Mouse (Mus musculus) kidney, embryonic 14.5 days (tissue): ENCODE measurements around the gene Usp39. TPM values are rescaled to one million over a fixed set of nuclear protein-coding genes. Genes with fewer than 3 reads are reported as not detected.

Source experiments
- ATAC-seq: fragments of 200-750 bp; cut with Nextera tagmentation; 2 replicates; pipeline ENCODE4 v1.8.0; 2017; ENCODE audit warnings: moderate number of reproducible peaks, mild to moderate bottlenecking, moderate TSS enrichment, moderate library complexity; ENCODE audit not compliant: low FRiP score, low TSS enrichment
- H3K27ac ChIP-seq: fragments of 300-500 bp; sonication (generic); 2 replicates; pipeline ENCODE4 v1.5.1; 2014; ENCODE audit warnings: low read depth, mild to moderate bottlenecking, low read length, moderate library complexity, mixed read lengths
- H3K27me3 ChIP-seq: fragments of 300-500 bp; sonication (generic); 2 replicates; pipeline ENCODE4 v1.6.1; 2014; ENCODE audit warnings: mild to moderate bottlenecking, low read length; ENCODE audit not compliant: control insufficient read depth, insufficient read depth
- H3K36me3 ChIP-seq: fragments of 300-500 bp; sonication (generic); 2 replicates; pipeline ENCODE4 v1.6.1; 2014; ENCODE audit warnings: low read length, mixed read lengths; ENCODE audit not compliant: control insufficient read depth, insufficient read depth
- H3K4me1 ChIP-seq: fragments of 300-500 bp; sonication (generic); 2 replicates; pipeline ENCODE4 v1.6.1; 2014; ENCODE audit warnings: low read length, mixed read lengths; ENCODE audit not compliant: control insufficient read depth, insufficient read depth
- H3K4me2 ChIP-seq: fragments of 300-500 bp; sonication (generic); replicated peaks from 2 replicates; pipeline ENCODE4 v1.6.1; 2014; ENCODE audit warnings: low read depth, mild to moderate bottlenecking, low read length
- H3K4me3 ChIP-seq: fragments of 300-500 bp; sonication (generic); 2 replicates; pipeline ENCODE4 v1.5.1; 2014; ENCODE audit warnings: mild to moderate bottlenecking, low read length
- H3K9ac ChIP-seq: fragments of 300-500 bp; sonication (generic); 2 replicates; pipeline ENCODE4 v1.6.1; 2014; ENCODE audit warnings: low read depth, mild to moderate bottlenecking, low read length, moderate library complexity
- H3K9me3 ChIP-seq: fragments of 300-500 bp; sonication (generic); 2 replicates; pipeline ENCODE4 v1.6.1; 2016; ENCODE audit warnings: low read length; ENCODE audit not compliant: control insufficient read depth
- WGBS: fragments of 180-500 bp; shearing (Covaris S2); extraction: QIAGEN DNeasy Blood & Tissue Kit; methylation state at CpG from one replicate; pipeline ENCODE4 v1.1.7; 2014; 5-methylcytosine and 5-hydroxymethylcytosine counted together
- polyA plus RNA-seq: library from polyadenylated mRNA; unstranded; fragments of >200 nt; fragmentation: Nextera tagmentation; extraction: Ambion mirVana; gene quantifications from 2 replicates; pipeline ENCODE4 v1.2.1, GENCODE M21; 2014

Usp39 gene
- polyA plus RNA-seq, 1 experiment from 2014 or later = 69.1 TPM

GRCm38 (mm10) chr6:72276972-72277441, 68.0 kb downstream of the Usp39 start:
- 59% methylated on average over 13 of the region's 13 CpGs for WGBS
- Histone ChIP-seq H3K27me3 (no peaks in the 10 kb centered on the region), H3K4me1 (no peaks in the 10 kb centered on the region), H3K4me3 (no peak overlapping the region), H3K4me2 (no peak overlapping the region), H3K9me3 (no peaks in the 10 kb centered on the region), H3K36me3 (no peaks in the 10 kb centered on the region), H3K9ac (no peak overlapping the region), H3K27ac (peak overlapping the region; percentile 12; the same call in 1 of the 2 replicates)
- peak; percentile 24; the same call in 1 of the 2 replicates for ATAC-seq

GRCm38 (mm10) chr6:72276141-72276540, 68.8 kb downstream of the Usp39 start:
- Histone ChIP-seq H3K9ac (no peak overlapping the region), H3K4me1 (no peaks in the 10 kb centered on the region), H3K9me3 (no peaks in the 10 kb centered on the region), H3K4me2 (no peak overlapping the region), H3K4me3 (no peak overlapping the region), H3K27ac (no peak overlapping the region), H3K36me3 (no peaks in the 10 kb centered on the region), H3K27me3 (no peaks in the 10 kb centered on the region)
- no peak for ATAC-seq
- WGBS = 93% methylated on average over 6 of the region's 6 CpGs

DNA sequence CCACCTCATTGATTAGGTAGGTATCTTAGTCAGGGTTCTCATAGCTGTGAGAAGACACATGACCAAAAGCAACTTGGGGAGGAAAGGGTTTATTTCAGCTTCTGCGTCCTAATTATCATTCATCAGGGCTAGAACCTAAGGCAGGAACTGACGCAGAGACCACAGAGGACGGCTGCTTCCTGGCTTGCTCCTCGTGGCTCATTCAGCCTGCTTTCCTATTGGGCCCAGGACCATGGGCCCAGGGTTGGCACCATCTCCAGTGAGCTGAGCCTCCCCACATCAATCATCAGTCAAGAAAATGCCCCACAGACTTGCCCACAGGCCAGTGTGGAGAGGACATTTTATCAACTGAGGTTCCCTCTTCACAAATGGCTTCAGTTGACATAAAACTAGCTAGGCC, 69.5 kb downstream of the Usp39 start:
- ATAC-seq = no peak
- Histone ChIP-seq H3K4me2 (no peak overlapping the region), H3K9me3 (no peaks in the 10 kb centered on the region), H3K4me3 (no peak overlapping the region), H3K36me3 (no peaks in the 10 kb centered on the region), H3K27ac (no peak overlapping the region), H3K9ac (no peak overlapping the region), H3K4me1 (no peaks in the 10 kb centered on the region), H3K27me3 (no peaks in the 10 kb centered on the region)
- 66% methylated on average over 4 of the region's 4 CpGs for WGBS

DNA sequence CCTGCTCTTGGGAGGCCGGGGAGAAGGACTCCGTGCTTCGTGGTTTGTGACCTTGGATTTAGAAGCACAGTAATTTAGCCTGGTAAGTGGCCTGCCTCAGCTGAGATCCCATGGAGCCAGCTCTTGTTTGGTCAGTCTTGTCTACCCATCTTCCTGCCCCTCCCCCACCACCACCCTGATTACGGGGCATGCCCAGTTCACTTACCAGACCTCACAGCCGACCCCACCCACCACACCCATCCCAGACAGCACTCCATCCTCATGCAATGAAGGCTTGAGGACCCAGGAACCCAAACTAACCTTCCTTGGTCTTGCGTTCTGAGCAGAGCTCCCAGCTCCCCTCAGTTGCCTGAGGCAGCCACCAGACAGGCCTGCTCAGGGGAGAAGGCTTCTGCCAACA, 71.8 kb downstream of the Usp39 start:
- ATAC-seq = no peak
- H3K36me3 ChIP-seq = no peaks in the 10 kb centered on the region
- H3K27ac ChIP-seq = no peak overlapping the region
- no peaks in the 10 kb centered on the region for H3K4me1 ChIP-seq
- H3K27me3 ChIP-seq = no peaks in the 10 kb centered on the region
- no peak overlapping the region for H3K4me3 ChIP-seq
- no peak overlapping the region for H3K9ac ChIP-seq
- WGBS = 75% methylated on average over 6 of the region's 6 CpGs
- no peaks in the 10 kb centered on the region for H3K9me3 ChIP-seq
- no peak overlapping the region for H3K4me2 ChIP-seq

DNA sequence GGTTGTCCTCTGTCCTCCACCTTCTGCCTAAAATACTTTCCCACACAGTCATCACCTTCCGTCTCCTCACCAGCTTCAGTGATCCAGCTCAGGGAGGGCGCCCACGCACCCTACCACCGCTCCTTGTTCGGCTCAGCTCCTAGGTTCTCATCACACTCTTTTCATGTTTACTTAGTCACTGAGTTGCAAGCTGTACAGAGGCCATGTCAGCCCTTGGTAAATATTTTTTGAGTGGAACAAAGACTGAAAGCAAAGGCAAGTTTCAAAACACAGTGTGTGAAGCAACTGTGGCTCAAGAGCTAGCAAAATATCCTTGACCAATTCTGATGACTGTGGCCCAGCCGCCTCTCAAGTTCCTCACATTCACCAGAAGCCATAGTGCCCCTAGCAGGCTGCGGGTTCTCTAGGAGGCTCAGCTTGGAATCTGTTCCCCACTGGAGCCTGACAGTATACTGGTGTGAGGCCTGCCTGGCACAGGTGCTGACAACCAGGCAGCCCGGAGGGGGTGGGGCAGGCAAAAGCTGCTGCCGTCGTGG, 72.8 kb downstream of the Usp39 start:
- Histone ChIP-seq H3K4me3 (no peak overlapping the region), H3K4me1 (no peaks in the 10 kb centered on the region), H3K4me2 (no peak overlapping the region), H3K9me3 (no peaks in the 10 kb centered on the region), H3K27me3 (no peaks in the 10 kb centered on the region), H3K9ac (no peak overlapping the region), H3K27ac (no peak overlapping the region), H3K36me3 (no peaks in the 10 kb centered on the region)
- no peak for ATAC-seq
- WGBS = 80% methylated on average over 10 of the region's 10 CpGs

DNA sequence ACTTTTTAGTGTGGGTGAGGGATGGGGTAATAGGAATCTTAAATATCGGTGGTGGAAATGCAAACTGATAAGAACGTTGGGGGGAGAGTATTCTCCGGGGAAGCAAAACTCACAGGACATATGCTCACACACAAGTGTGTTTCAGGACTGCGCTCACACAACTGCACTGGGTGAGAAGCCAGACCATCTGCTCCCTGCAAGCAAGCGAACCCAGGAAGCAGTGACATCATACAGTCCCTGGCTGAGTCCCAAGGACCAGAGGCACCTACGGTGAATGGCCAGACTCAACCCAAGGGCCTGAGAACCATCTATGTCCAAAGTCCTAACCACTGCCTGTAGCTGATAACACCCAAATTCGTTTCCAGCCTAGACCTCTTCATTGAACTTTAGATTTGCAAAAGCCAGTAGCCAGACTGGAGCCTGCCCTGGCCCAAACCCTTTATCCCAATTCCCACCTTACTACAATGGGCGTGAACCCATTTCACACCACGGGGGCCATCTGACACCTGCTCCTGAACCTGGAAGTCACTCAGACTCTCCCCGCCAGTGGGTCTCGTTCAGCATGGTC, 73.9 kb downstream of the Usp39 start:
- no peaks in the 10 kb centered on the region for H3K4me1 ChIP-seq
- no peak for ATAC-seq
- H3K27ac ChIP-seq = no peak overlapping the region

GRCm38 (mm10) chr6:72270258-72270657, 74.7 kb downstream of the Usp39 start:
- 75% methylated on average over 5 of the region's 5 CpGs for WGBS
- H3K4me1 ChIP-seq = no peaks in the 10 kb centered on the region
- ATAC-seq = no peak

More for the DNA sequence above, 73.9 kb downstream of the Usp39 start:
- Histone ChIP-seq H3K36me3 (no peaks in the 10 kb centered on the region), H3K9ac (no peak overlapping the region), H3K4me2 (no peak overlapping the region), H3K9me3 (no peaks in the 10 kb centered on the region), H3K27me3 (no peaks in the 10 kb centered on the region), H3K4me3 (no peak overlapping the region)
- WGBS = 60% methylated on average over 11 of the region's 11 CpGs

More at GRCm38 (mm10) chr6:72270258-72270657, 74.7 kb downstream of the Usp39 start:
- Histone ChIP-seq H3K4me2 (no peak overlapping the region), H3K36me3 (no peaks in the 10 kb centered on the region), H3K9me3 (no peaks in the 10 kb centered on the region), H3K4me3 (no peak overlapping the region), H3K27ac (no peak overlapping the region), H3K27me3 (no peaks in the 10 kb centered on the region), H3K9ac (no peak overlapping the region)

Other genes starting within 250 kb of the Usp39 start
- gene St3gal5, start 247.6 kb downstream of the Usp39 start, polyA plus RNA-seq = 26.4 and 31.4 TPM in 2 replicates
- 13.3 and 14.2 TPM in 2 replicates for gene Atoh8, start 109.6 kb downstream of the Usp39 start, polyA plus RNA-seq
- not detected in 2 replicates for gene Sftpb, start 40.6 kb downstream of the Usp39 start, polyA plus RNA-seq
- 26.7 and 29.8 TPM in 2 replicates for gene 0610030E20Rik, start 2.1 kb upstream of the Usp39 start, polyA plus RNA-seq
- 18.3 and 18.7 TPM in 2 replicates for gene Tmem150a, start 10.3 kb upstream of the Usp39 start, polyA plus RNA-seq
- 103 and 106 TPM in 2 replicates for gene Rnf181, start 21.8 kb upstream of the Usp39 start, polyA plus RNA-seq
- 32.1 and 38.4 TPM in 2 replicates for gene Vamp5, start 35.3 kb upstream of the Usp39 start, polyA plus RNA-seq
- 114 and 143 TPM in 2 replicates for gene Vamp8, start 45.5 kb upstream of the Usp39 start, polyA plus RNA-seq
- gene Ggcx, start 69.1 kb upstream of the Usp39 start, polyA plus RNA-seq = 10.3 and 24.7 TPM in 2 replicates
- 322 and 463 TPM in 2 replicates for gene Mat2a, start 94.4 kb upstream of the Usp39 start, polyA plus RNA-seq
- not detected in 2 replicates for gene Sh2d6, start 176.5 kb upstream of the Usp39 start, polyA plus RNA-seq
- gene Capg, start 199.2 kb upstream of the Usp39 start, polyA plus RNA-seq = 63.8 and 66.6 TPM in 2 replicates